Mouse (Mus musculus) layer of hippocampus, postnatal 36 days (tissue): ENCODE measurements around the gene Necab2. TPM values are rescaled to one million over a fixed set of nuclear protein-coding genes. Genes with fewer than 3 reads are reported as not detected.

Experiments used
- DNase-seq, 2 experiments: peaks; one replicate each; pipeline ENCODE4 v3.0.0; 2022
- total RNA-seq, 2 experiments: library from RNA; stranded (reverse); gene quantifications; 2 replicates each; pipeline ENCODE4 v1.2.3; 2021

Necab2 gene
- total RNA-seq, 2 experiments from 2014 or later = 94.4 to 116 TPM

GRCm38 (mm10) chr8:119428766-119429327 is 17.7 kb upstream of the Necab2 start:
- no peak for DNase-seq

GRCm38 (mm10) chr8:119429552-119429951 is 17.0 kb upstream of the Necab2 start:
- no peak for DNase-seq

DNA sequence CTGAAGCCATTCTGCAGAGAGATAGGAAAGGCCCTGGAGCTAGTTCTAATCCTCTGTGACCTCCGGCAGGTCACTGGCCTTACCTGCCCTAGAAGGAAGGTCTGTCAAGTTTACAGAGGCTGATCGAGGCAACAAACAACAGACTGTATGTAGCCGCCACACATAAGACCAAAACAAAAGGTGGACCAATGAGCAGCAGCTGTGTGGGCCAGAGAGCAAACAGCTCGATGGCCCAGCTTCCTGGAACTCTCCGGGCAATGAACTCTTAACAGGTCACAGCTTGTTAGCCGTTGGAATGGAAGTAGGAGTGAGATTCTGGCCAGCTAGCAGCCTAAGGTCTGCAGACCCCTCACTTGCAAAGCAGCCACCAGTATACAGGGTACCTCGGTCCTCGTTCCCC is 16.3 kb upstream of the Necab2 start:
- DNase-seq = no peak

- no peak for DNase-seq
Observed at GRCm38 (mm10) chr8:119430690-119431089, 15.8 kb upstream of the Necab2 start.

- DNase-seq = no peak
Observed at GRCm38 (mm10) chr8:119432372-119432771, 14.1 kb upstream of the Necab2 start.

- DNase-seq = no peak
Observed at GRCm38 (mm10) chr8:119433582-119434174, 12.8 kb upstream of the Necab2 start, which contains the start of gene Osgin1. Gene Osgin1 (plus strand): TSS chr8:119434124.

DNA sequence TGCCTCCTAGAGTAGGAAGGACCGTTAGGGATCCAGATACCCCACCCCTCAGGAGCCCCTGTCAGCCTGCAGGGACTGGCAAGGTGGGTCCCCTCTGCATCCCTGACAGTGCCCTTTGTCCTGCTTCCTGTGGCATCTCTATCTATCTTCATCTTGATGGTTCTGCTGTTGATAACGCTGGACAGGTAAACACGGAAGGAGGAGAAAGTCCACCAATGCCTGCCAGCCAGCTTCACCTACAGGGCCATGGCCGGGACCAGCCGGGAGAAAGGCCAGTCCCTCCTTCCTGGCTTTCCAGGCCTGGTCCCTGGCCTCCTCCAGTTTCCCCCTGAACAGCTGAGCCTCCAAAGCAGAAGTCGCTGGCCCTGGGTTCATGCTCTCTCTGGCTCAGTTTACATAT is 11.9 kb upstream of the Necab2 start:
- no peak for DNase-seq

- no peak for DNase-seq
Observed at GRCm38 (mm10) chr8:119435527-119435926, 11.0 kb upstream of the Necab2 start.

DNA sequence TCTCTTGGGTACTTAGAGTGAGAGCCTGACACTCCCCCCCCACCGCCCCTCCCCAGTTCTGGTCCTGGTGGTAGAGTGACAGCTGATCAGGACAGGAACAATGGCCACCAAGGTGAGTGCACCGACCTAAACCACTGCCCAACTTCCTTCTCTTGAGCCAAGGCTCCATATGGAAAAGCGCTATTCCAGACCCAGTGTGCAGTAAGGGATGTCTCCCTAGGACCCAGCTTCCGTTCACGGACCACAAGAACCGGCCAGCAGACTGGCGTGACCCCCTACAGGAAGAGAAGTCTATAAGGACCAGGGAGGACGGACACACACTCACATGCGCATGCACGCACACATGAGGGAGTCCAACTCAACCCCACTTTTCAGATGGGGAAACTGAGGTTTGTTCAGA is 10.2 kb upstream of the Necab2 start:
- DNase-seq = no peak

DNA sequence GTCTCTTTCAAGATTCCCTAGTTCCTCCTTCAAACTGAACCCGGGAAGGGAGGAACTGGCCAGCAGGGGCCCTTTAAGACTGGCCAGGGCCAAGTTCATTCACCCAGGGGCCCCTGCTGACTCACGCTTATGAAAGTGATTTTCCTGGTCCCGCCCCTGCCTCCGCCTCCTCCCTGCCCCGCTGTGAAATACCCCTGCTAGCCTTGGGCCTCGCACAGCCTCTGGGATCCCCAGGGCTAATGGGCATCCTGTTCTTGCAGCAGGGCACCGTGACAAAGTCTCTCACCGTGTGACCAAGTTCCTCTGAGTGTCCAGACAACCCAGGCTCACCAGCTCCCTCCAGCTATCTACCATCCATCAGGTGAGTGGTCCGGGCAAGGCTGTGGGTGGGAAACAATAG is 9.6 kb upstream of the Necab2 start:
- DNase-seq = no peak

DNA sequence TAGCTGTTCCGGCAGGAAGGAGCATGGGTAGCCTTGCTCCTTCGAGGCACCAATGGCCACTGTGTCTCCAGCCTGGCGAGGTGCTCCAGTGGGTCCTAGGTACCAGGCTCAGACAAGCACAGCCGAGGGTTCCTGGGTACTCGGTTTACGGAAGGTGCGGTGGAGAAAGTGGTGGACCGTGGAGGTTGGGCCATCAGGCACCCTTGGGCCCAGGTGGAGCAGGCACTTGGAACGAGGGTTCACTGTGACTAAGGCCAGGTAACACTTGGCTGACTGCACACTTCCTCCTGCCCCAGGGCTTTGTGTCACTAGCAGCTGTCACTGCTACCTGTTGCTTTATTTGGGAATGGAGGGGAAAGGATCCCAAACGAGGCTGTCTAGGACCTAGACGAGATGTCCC is 9.0 kb upstream of the Necab2 start:
- no peak for DNase-seq

- DNase-seq = no peak
Observed at GRCm38 (mm10) chr8:119438876-119439275, 7.6 kb upstream of the Necab2 start.

GRCm38 (mm10) chr8:119439424-119439823 is 7.1 kb upstream of the Necab2 start:
- no peak for DNase-seq

- no peak for DNase-seq
Observed at GRCm38 (mm10) chr8:119439893-119440249, 6.6 kb upstream of the Necab2 start.

GRCm38 (mm10) chr8:119440250-119440951 is 6.1 kb upstream of the Necab2 start:
- DNase-seq = peak; percentile 51 to 61

- no peak for DNase-seq
Observed at GRCm38 (mm10) chr8:119440952-119441270, 5.6 kb upstream of the Necab2 start.

GRCm38 (mm10) chr8:119442013-119442412 is 4.5 kb upstream of the Necab2 start:
- DNase-seq = no peak

- DNase-seq = no peak
Observed at GRCm38 (mm10) chr8:119442970-119443369, 3.5 kb upstream of the Necab2 start.

DNA sequence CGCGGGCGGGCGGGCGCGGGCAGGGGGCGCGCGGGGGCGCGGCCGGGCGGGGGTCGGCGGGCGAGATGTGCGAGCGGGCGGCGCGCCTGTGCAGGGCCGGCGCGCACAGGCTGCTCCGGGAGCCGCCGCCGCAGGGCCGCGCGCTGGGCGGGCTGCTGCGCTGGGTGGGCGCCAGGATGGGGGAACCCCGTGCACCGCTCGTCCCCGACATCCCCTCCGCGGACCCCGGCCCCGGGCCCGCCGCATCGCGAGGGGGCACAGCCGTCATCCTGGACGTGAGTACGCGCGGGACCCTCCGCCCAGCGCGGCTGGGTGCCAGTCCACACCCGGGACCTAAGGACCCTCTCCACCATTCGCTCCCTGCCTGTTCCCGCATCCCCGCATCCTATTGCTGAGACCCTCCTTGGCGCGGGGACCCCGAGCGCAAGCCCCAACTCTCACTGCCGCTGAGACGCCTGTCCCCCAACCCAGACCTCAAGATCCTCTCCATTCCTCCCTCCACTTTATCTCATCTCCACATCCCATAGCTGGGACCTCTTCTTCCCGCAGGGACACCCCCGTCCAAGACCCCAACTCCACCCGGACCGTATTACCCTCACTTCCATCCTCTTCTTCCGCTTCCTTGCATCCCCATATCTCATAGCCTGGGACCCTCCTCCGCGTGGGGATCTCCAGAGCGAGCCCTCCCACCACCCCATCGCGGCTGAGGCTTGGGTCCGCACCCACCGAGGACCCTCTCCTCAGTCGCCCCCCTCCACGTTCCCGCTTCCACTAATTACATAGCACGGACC is 666 bp downstream of the Necab2 start:
- DNase-seq = no peak

GRCm38 (mm10) chr8:119447781-119448170 is 1.3 kb downstream of the Necab2 start:
- no peak for DNase-seq

GRCm38 (mm10) chr8:119449627-119450026 is 3.1 kb downstream of the Necab2 start:
- peak; percentile 47 to 50 for DNase-seq

DNA sequence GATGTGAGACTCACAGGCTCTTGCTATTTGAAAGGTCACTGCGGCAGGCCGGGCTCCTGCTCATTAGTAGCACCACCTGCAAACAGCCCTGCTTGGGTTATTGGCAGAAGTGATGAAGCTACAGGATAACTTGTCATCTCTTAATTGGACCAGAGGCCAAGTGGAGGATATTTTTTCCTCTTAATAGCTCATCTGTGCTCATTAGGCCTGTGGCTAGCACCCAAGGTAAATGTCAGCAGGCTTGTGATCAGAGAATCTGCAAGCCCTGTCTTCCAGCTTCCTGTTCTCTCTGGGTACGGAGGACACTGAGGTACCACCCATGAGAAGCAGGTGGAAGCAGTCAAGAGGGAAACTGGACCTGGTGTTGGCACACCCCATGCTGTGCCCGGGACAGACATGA is 4.6 kb downstream of the Necab2 start:
- DNase-seq = no peak

DNA sequence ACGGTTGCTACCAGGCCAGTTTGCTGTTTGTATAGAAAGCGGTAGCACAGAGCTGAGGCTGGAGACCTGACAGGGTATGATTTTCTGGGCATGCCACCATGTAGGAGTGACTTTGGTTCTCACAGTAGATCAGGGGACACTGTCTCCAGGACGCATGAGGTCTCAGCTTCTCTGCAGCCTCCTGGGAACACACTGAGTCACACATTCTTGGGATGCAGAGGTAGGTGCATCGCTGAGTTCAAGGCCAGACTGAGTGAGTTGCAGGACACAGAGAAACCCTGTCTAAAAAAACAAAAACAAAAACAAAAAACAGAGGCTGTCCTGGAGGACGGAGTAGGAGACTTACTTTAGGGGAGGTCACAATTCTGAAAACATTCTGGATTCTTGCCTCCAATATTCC is 6.4 kb downstream of the Necab2 start:
- no peak for DNase-seq

GRCm38 (mm10) chr8:119456045-119456444 is 9.5 kb downstream of the Necab2 start:
- no peak for DNase-seq
